Mouse (Mus musculus): Measurements from ENCODE around the gene Ptprt. TPM values are rescaled to one million over a fixed set of nuclear protein-coding genes. Genes with fewer than 3 reads are reported as not detected.

Gene Ptprt
- total and polyA plus RNA-seq, 3 experiments, result not detected

GRCm38 (mm10) chr2:162634901-162635300, 26.0 kb downstream of the Ptprt start:
- DNase-seq (ENCODE audit: low read depth, low spot score), result no peak
- TF ChIP-seq POLR2A (IDR thresholded peaks at IDR 0.05; ENCODE audit: control insufficient read depth in 1 of 2, insufficient read depth in 1 of 2, low read depth in 1 of 2, low read length in 2 of 2, poor library complexity in 1 of 2) (no peak), USF2 (IDR thresholded peaks at IDR 0.05; ENCODE audit: borderline replicate concordance in 1 of 2, insufficient read depth in 1 of 2, low read depth in 1 of 2, low read length in 2 of 2) (no peak), EP300 (IDR thresholded peaks at IDR 0.05; ENCODE audit: low read depth in 1 of 2, low read length in 2 of 2) (no peak), ETS1 (IDR thresholded peaks at IDR 0.05; ENCODE audit: low read depth, low read length) (no peak), HCFC1 (IDR thresholded peaks at IDR 0.05; ENCODE audit: low read depth, low read length) (no peak)
- no peaks in the 10 kb centered on the region for H3K4me1 ChIP-seq (ENCODE audit: control insufficient read depth in 1 of 2, insufficient read depth in 2 of 2, low read length in 2 of 2)
- H3K27ac ChIP-seq (ENCODE audit: control insufficient read depth, low read depth, low read length), result no peak overlapping the region
- H3K27me3 ChIP-seq (ENCODE audit: control insufficient read depth in 1 of 2, insufficient read depth in 2 of 2, low read length in 2 of 2), result no peaks in the 10 kb centered on the region
- no peak overlapping the region for H3K9ac ChIP-seq (ENCODE audit: control insufficient read depth, low read depth, low read length, poor library complexity, severe bottlenecking)
- no peaks in the 10 kb centered on the region for H3K9me3 ChIP-seq (replicated peaks; ENCODE audit: insufficient read depth, low read length)
- no peaks in the 10 kb centered on the region for H3K79me2 ChIP-seq (ENCODE audit: control insufficient read depth, insufficient read depth, low read length, poor library complexity)
- no peak overlapping the region for H3K4me3 ChIP-seq (ENCODE audit: control insufficient read depth in 1 of 2, insufficient read depth in 1 of 2, low read depth in 2 of 2, low read length in 2 of 2)
- no peaks in the 10 kb centered on the region for H3K36me3 ChIP-seq (ENCODE audit: control insufficient read depth in 1 of 2, insufficient read depth in 2 of 2, low read length in 2 of 2)

- Histone ChIP-seq H3K9me3 (replicated peaks; ENCODE audit: insufficient read depth, low read length) (no peaks in the 10 kb centered on the region), H3K9ac (ENCODE audit: control insufficient read depth, low read depth, low read length, poor library complexity, severe bottlenecking) (no peak overlapping the region), H3K27me3 (ENCODE audit: control insufficient read depth in 1 of 2, insufficient read depth in 2 of 2, low read length in 2 of 2) (no peaks in the 10 kb centered on the region), H3K79me2 (ENCODE audit: control insufficient read depth, insufficient read depth, low read length, poor library complexity) (no peaks in the 10 kb centered on the region), H3K4me3 (ENCODE audit: control insufficient read depth in 1 of 2, insufficient read depth in 1 of 2, low read depth in 2 of 2, low read length in 2 of 2) (no peak overlapping the region), H3K27ac (ENCODE audit: control insufficient read depth, low read depth, low read length) (no peak overlapping the region), H3K36me3 (ENCODE audit: control insufficient read depth in 1 of 2, insufficient read depth in 2 of 2, low read length in 2 of 2) (no peaks in the 10 kb centered on the region), H3K4me1 (ENCODE audit: control insufficient read depth in 1 of 2, insufficient read depth in 2 of 2, low read length in 2 of 2) (no peaks in the 10 kb centered on the region)
- no peak for DNase-seq (ENCODE audit: low read depth, low spot score)
- no peak for TF ChIP-seq ETS1 (IDR thresholded peaks at IDR 0.05; ENCODE audit: low read depth, low read length)
These were observed 34.9 kb downstream of the Ptprt start for GRCm38 (mm10) chr2:162626076-162626475.

GRCm38 (mm10) chr2:162624707-162625106, 36.2 kb downstream of the Ptprt start:
- no peaks in the 10 kb centered on the region for H3K9me3 ChIP-seq (replicated peaks; ENCODE audit: insufficient read depth, low read length)
- no peak for DNase-seq (ENCODE audit: low read depth, low spot score)
- no peaks in the 10 kb centered on the region for H3K27me3 ChIP-seq (ENCODE audit: control insufficient read depth in 1 of 2, insufficient read depth in 2 of 2, low read length in 2 of 2)
- H3K4me3 ChIP-seq (ENCODE audit: control insufficient read depth in 1 of 2, insufficient read depth in 1 of 2, low read depth in 2 of 2, low read length in 2 of 2), result no peak overlapping the region
- H3K36me3 ChIP-seq (ENCODE audit: control insufficient read depth in 1 of 2, insufficient read depth in 2 of 2, low read length in 2 of 2), result no peaks in the 10 kb centered on the region
- TF ChIP-seq HCFC1 (IDR thresholded peaks at IDR 0.05; ENCODE audit: low read depth, low read length) (no peak), KAT2A (conservative IDR thresholded peaks at IDR 0.05; ENCODE audit: low read depth, low read length) (no peak), TBP (IDR thresholded peaks at IDR 0.05; ENCODE audit: low read depth, low read length) (no peak), USF1 (IDR thresholded peaks at IDR 0.05; ENCODE audit: low read depth, low read length) (no peak), NELFE (IDR thresholded peaks at IDR 0.05; ENCODE audit: low read depth, low read length) (no peak), EP300 (IDR thresholded peaks at IDR 0.05; ENCODE audit: low read depth in 1 of 2, low read length in 2 of 2) (no peak), NRF1 (IDR thresholded peaks at IDR 0.05; ENCODE audit: insufficient read depth, low read depth, low read length, poor library complexity, severe bottlenecking) (no peak), MAX (IDR thresholded peaks at IDR 0.05; ENCODE audit: low read length) (no peak), RAD21 (IDR thresholded peaks at IDR 0.05; ENCODE audit: low read depth, low read length) (no peak), MAZ (IDR thresholded peaks at IDR 0.05; ENCODE audit: low read depth, low read length) (no peak), ETS1 (IDR thresholded peaks at IDR 0.05; ENCODE audit: low read depth, low read length) (no peak), CTCF (IDR thresholded peaks at IDR 0.05 in 2 of 3, conservative IDR thresholded peaks at IDR 0.05 in 1 of 3; ENCODE audit: control insufficient read depth in 1 of 3, insufficient read depth in 1 of 3, low read depth in 2 of 3, low read length in 3 of 3, poor library complexity in 1 of 3, severe bottlenecking in 1 of 3) (no peak), TAL1 (IDR thresholded peaks at IDR 0.05; ENCODE audit: low read length) (no peak), GATA1 (IDR thresholded peaks at IDR 0.05; ENCODE audit: low read depth, low read length) (no peak), POLR2AphosphoS2 (IDR thresholded peaks at IDR 0.05; ENCODE audit: low read length) (no peak), SMC3 (IDR thresholded peaks at IDR 0.05; ENCODE audit: low read depth, low read length) (no peak), GABPA (IDR thresholded peaks at IDR 0.05; ENCODE audit: low read depth, low read length) (no peak)
- H3K79me2 ChIP-seq (ENCODE audit: control insufficient read depth, insufficient read depth, low read length, poor library complexity), result no peaks in the 10 kb centered on the region
- no peak overlapping the region for H3K9ac ChIP-seq (ENCODE audit: control insufficient read depth, low read depth, low read length, poor library complexity, severe bottlenecking)
- no peaks in the 10 kb centered on the region for H3K4me1 ChIP-seq (ENCODE audit: control insufficient read depth in 1 of 2, insufficient read depth in 2 of 2, low read length in 2 of 2)
- H3K27ac ChIP-seq (ENCODE audit: control insufficient read depth, low read depth, low read length), result no peak overlapping the region
